Mouse (Mus musculus): ENCODE measurements around the gene Gngt2. TPM values are rescaled to one million over a fixed set of nuclear protein-coding genes. Genes with fewer than 3 reads are reported as not detected.

Gngt2 gene
- polyA plus RNA-seq, 1 experiment from 2014 or later: 10.1 TPM

- Histone ChIP-seq H3K27ac (0 out of 2 replicates have a peak within 1 kb of the TSS, but pooled peaks have one; percentile 1), H3K4me3 (replicated peaks) (peak within 1 kb of the TSS; percentile 17), H3K36me3 (no peaks in the 10 kb centered on the region), H3K9me3 (no peaks in the 10 kb centered on the region), H3K4me2 (peak within 1 kb of the TSS; percentile 44), H3K9ac (replicated peaks) (0 out of 2 replicates have a peak within 1 kb of the TSS, but pooled peaks have one; percentile 12), H3K27me3 (peaks cover 39% of the 10 kb centered on the region), H3K4me1 (replicated peaks) (peaks cover 15% of the 10 kb centered on the region)
- no peak for ATAC-seq (ENCODE audit: insufficient number of reproducible peaks, insufficient read depth, low FRiP score, low TSS enrichment, low read depth)
- WGBS: 13% methylated on average over 11 of the region's 11 CpGs
Observed at GRCm38 (mm10) chr11:95842074-95842681, 5.2 kb downstream of the Gngt2 start, which contains the start of gene Abi3. Gene Abi3 (minus strand): TSS chr11:95842476.

- no peak overlapping the region for H3K9ac ChIP-seq (replicated peaks)
- H3K9me3 ChIP-seq: no peaks in the 10 kb centered on the region
- WGBS: 65% methylated on average over 5 of the region's 5 CpGs
- peaks cover 11% of the 10 kb centered on the region for H3K4me1 ChIP-seq (replicated peaks)
- no peak overlapping the region for H3K4me3 ChIP-seq (replicated peaks)
- no peak overlapping the region for H3K27ac ChIP-seq
- peaks cover 32% of the 10 kb centered on the region for H3K27me3 ChIP-seq
- no peaks in the 10 kb centered on the region for H3K36me3 ChIP-seq
- ATAC-seq (ENCODE audit: insufficient number of reproducible peaks, insufficient read depth, low FRiP score, low TSS enrichment, low read depth): no peak
- no peak overlapping the region for H3K4me2 ChIP-seq
Observed at GRCm38 (mm10) chr11:95842953-95843352, 5.9 kb downstream of the Gngt2 start.

GRCm38 (mm10) chr11:95843421-95843950 is 6.5 kb downstream of the Gngt2 start:
- Histone ChIP-seq H3K4me3 (replicated peaks) (no peak overlapping the region), H3K4me2 (no peak overlapping the region), H3K9me3 (no peaks in the 10 kb centered on the region), H3K27me3 (peaks cover 27% of the 10 kb centered on the region), H3K9ac (replicated peaks) (no peak overlapping the region), H3K4me1 (replicated peaks) (peaks cover 11% of the 10 kb centered on the region), H3K36me3 (no peaks in the 10 kb centered on the region), H3K27ac (no peak overlapping the region)
- ATAC-seq (ENCODE audit: insufficient number of reproducible peaks, insufficient read depth, low FRiP score, low TSS enrichment, low read depth): no peak
- 57% methylated on average over 6 of the region's 6 CpGs for WGBS

GRCm38 (mm10) chr11:95844935-95845334 is 7.9 kb downstream of the Gngt2 start:
- Histone ChIP-seq H3K4me3 (replicated peaks) (no peak overlapping the region), H3K27me3 (peaks cover 21% of the 10 kb centered on the region), H3K27ac (no peak overlapping the region), H3K36me3 (no peaks in the 10 kb centered on the region), H3K9ac (replicated peaks) (no peak overlapping the region), H3K9me3 (no peaks in the 10 kb centered on the region), H3K4me2 (no peak overlapping the region), H3K4me1 (replicated peaks) (peaks cover 11% of the 10 kb centered on the region)
- 70% methylated on average over 4 of the region's 4 CpGs for WGBS
- no peak for ATAC-seq (ENCODE audit: insufficient number of reproducible peaks, insufficient read depth, low FRiP score, low TSS enrichment, low read depth)

GRCm38 (mm10) chr11:95850898-95851297 is 13.9 kb downstream of the Gngt2 start:
- no peak overlapping the region for H3K4me3 ChIP-seq (replicated peaks)

GRCm38 (mm10) chr11:95853684-95854083 is 16.7 kb downstream of the Gngt2 start:
- Histone ChIP-seq H3K9ac (replicated peaks) (no peak overlapping the region), H3K4me2 (no peak overlapping the region), H3K4me1 (replicated peaks) (peaks cover 7% of the 10 kb centered on the region; the same call in 1 of the 2 replicates), H3K4me3 (replicated peaks) (no peak overlapping the region), H3K27me3 (no peaks in the 10 kb centered on the region; the same call in 1 of the 2 replicates), H3K9me3 (no peaks in the 10 kb centered on the region), H3K27ac (no peak overlapping the region), H3K36me3 (no peaks in the 10 kb centered on the region)
- no peak for ATAC-seq (ENCODE audit: insufficient number of reproducible peaks, insufficient read depth, low FRiP score, low TSS enrichment, low read depth)
- WGBS: 62% methylated on average over 5 of the region's 5 CpGs

More at GRCm38 (mm10) chr11:95850898-95851297, 13.9 kb downstream of the Gngt2 start:
- no peaks in the 10 kb centered on the region; the same call in 1 of the 2 replicates for H3K27me3 ChIP-seq
- H3K36me3 ChIP-seq: no peaks in the 10 kb centered on the region
- H3K4me2 ChIP-seq: no peak overlapping the region
- no peak overlapping the region for H3K27ac ChIP-seq
- H3K9ac ChIP-seq (replicated peaks): no peak overlapping the region
- no peaks in the 10 kb centered on the region for H3K4me1 ChIP-seq (replicated peaks)
- H3K9me3 ChIP-seq: no peaks in the 10 kb centered on the region
- no peak for ATAC-seq (ENCODE audit: insufficient number of reproducible peaks, insufficient read depth, low FRiP score, low TSS enrichment, low read depth)
- WGBS: 69% methylated on average over 2 of the region's 2 CpGs

- no peak for ATAC-seq (ENCODE audit: insufficient number of reproducible peaks, insufficient read depth, low FRiP score, low TSS enrichment, low read depth)
Observed at GRCm38 (mm10) chr11:95857306-95857705, 20.3 kb downstream of the Gngt2 start.

GRCm38 (mm10) chr11:95857716-95858527 is 20.9 kb downstream of the Gngt2 start:
- Histone ChIP-seq H3K9me3 (no peaks in the 10 kb centered on the region), H3K4me2 (peak overlapping the region; percentile 75), H3K4me3 (replicated peaks) (peak overlapping the region; percentile 71), H3K36me3 (no peaks in the 10 kb centered on the region), H3K9ac (replicated peaks) (peak overlapping the region; percentile 60), H3K27me3 (no peaks in the 10 kb centered on the region), H3K27ac (peak overlapping the region; percentile 95), H3K4me1 (replicated peaks) (peaks cover 15% of the 10 kb centered on the region)
- ATAC-seq (ENCODE audit: insufficient number of reproducible peaks, insufficient read depth, low FRiP score, low TSS enrichment, low read depth): no peak
- WGBS: 23% methylated on average over 21 of the region's 21 CpGs

More at GRCm38 (mm10) chr11:95857306-95857705, 20.3 kb downstream of the Gngt2 start:
- no peaks in the 10 kb centered on the region for H3K9me3 ChIP-seq
- no peaks in the 10 kb centered on the region for H3K27me3 ChIP-seq
- H3K9ac ChIP-seq (replicated peaks): no peak overlapping the region
- H3K4me1 ChIP-seq (replicated peaks): peaks cover 15% of the 10 kb centered on the region
- 72% methylated on average over 4 of the region's 4 CpGs for WGBS
- no peak overlapping the region for H3K27ac ChIP-seq
- no peak overlapping the region for H3K4me2 ChIP-seq
- H3K36me3 ChIP-seq: no peaks in the 10 kb centered on the region
- no peak overlapping the region for H3K4me3 ChIP-seq (replicated peaks)

- Histone ChIP-seq H3K9me3 (no peaks in the 10 kb centered on the region), H3K4me1 (replicated peaks) (peaks cover 15% of the 10 kb centered on the region)
- WGBS: under 1% methylated on average over 58 of the region's 58 CpGs
Observed at GRCm38 (mm10) chr11:95858528-95859467, 21.8 kb downstream of the Gngt2 start.

GRCm38 (mm10) chr11:95859468-95859855 is 22.4 kb downstream of the Gngt2 start:
- Histone ChIP-seq H3K27me3 (no peaks in the 10 kb centered on the region), H3K36me3 (no peaks in the 10 kb centered on the region), H3K9me3 (no peaks in the 10 kb centered on the region), H3K4me3 (replicated peaks) (peak overlapping the region; percentile 71), H3K27ac (peak overlapping the region; percentile 95), H3K4me2 (peak overlapping the region; percentile 75), H3K4me1 (replicated peaks) (peaks cover 15% of the 10 kb centered on the region), H3K9ac (replicated peaks) (peak overlapping the region; percentile 60)
- peak; percentile 48 for ATAC-seq (ENCODE audit: insufficient number of reproducible peaks, insufficient read depth, low FRiP score, low TSS enrichment, low read depth)
- under 1% methylated on average over 35 of the region's 35 CpGs for WGBS

More at GRCm38 (mm10) chr11:95858528-95859467, 21.8 kb downstream of the Gngt2 start:
- H3K9ac ChIP-seq (replicated peaks): peak overlapping the region; percentile 60
- peak overlapping the region; percentile 71 for H3K4me3 ChIP-seq (replicated peaks)
- H3K4me2 ChIP-seq: peak overlapping the region; percentile 75
- no peaks in the 10 kb centered on the region for H3K27me3 ChIP-seq
- no peaks in the 10 kb centered on the region for H3K36me3 ChIP-seq
- peak; percentile 98 for ATAC-seq (ENCODE audit: insufficient number of reproducible peaks, insufficient read depth, low FRiP score, low TSS enrichment, low read depth)
- H3K27ac ChIP-seq: peak overlapping the region; percentile 95

Data from limb, embryonic 12.5 days (tissue).